Mouse (Mus musculus) hindbrain, postnatal 0 days (tissue): ENCODE measurements around the gene Gucy2g. TPM values are rescaled to one million over a fixed set of nuclear protein-coding genes. Genes with fewer than 3 reads are reported as not detected.

ENCODE experiments used
- ATAC-seq: fragments of 200-750 bp; cut with Nextera tagmentation; 2 replicates; pipeline ENCODE4 v1.8.0; 2017; ENCODE audit warnings: mild to moderate bottlenecking, moderate TSS enrichment, moderate library complexity
- DNase-seq: peaks from one replicate; pipeline ENCODE4 v3.0.0-alpha.2; 2015; ENCODE audit warnings: low spot score
- H3K27ac ChIP-seq: fragments of 300-500 bp; sonication (generic); 2 replicates; pipeline ENCODE4 v1.5.1; 2014; ENCODE audit warnings: mild to moderate bottlenecking
- H3K27me3 ChIP-seq: fragments of 300-500 bp; sonication (generic); 2 replicates; pipeline ENCODE4 v1.6.1; 2014; ENCODE audit warnings: low read length, mixed read lengths; ENCODE audit not compliant: insufficient read depth
- H3K36me3 ChIP-seq: fragments of 300-500 bp; sonication (generic); 2 replicates; pipeline ENCODE4 v1.6.1; 2014; ENCODE audit warnings: low read length, mixed read lengths; ENCODE audit not compliant: insufficient read depth
- H3K4me1 ChIP-seq: fragments of 300-500 bp; sonication (generic); 2 replicates; pipeline ENCODE4 v1.6.1; 2014; ENCODE audit warnings: antibody characterized with exemption, low read length, mixed read lengths; ENCODE audit not compliant: insufficient read depth
- H3K4me2 ChIP-seq: fragments of 300-500 bp; sonication (generic); 2 replicates; pipeline ENCODE4 v1.6.1; 2014; ENCODE audit warnings: low read depth, mild to moderate bottlenecking, low read length, moderate library complexity, mixed read lengths
- H3K4me3 ChIP-seq: fragments of 300-500 bp; sonication (generic); 2 replicates; pipeline ENCODE4 v1.5.1; 2014; ENCODE audit warnings: low read length
- H3K9ac ChIP-seq: fragments of 300-500 bp; sonication (generic); replicated peaks from 2 replicates; pipeline ENCODE4 v1.6.1; 2014; ENCODE audit warnings: mild to moderate bottlenecking, low read length, moderate library complexity, mixed read lengths
- H3K9me3 ChIP-seq: fragments of 300-500 bp; sonication (generic); 2 replicates; pipeline ENCODE4 v1.6.1; 2016; ENCODE audit warnings: low read length, mixed read lengths
- CTCF ChIP-seq: IDR thresholded peaks from 2 replicates; pipeline ENCODE4 v1.5.1; 2016; ENCODE audit warnings: antibody characterized with exemption, control low read depth, low read depth
- WGBS: fragments of 180-500 bp; shearing (Covaris S2); extraction: QIAGEN DNeasy Blood & Tissue Kit; methylation state at CpG from one replicate; pipeline ENCODE4 v1.1.7; 2014; 5-methylcytosine and 5-hydroxymethylcytosine counted together
- polyA plus RNA-seq: library from polyadenylated mRNA; unstranded; fragments of >200 nt; fragmentation: Nextera tagmentation; extraction: Ambion mirVana; gene quantifications from 2 replicates; pipeline ENCODE4 v1.2.1, GENCODE M21; 2015
- total RNA-seq: library from RNA; depleted of rRNA; stranded (reverse); fragments of >200 nt; gene quantifications from 2 replicates; pipeline ENCODE4 v1.2.3, GENCODE M21; 2014; rRNA removed

Gene Gucy2g
- total RNA-seq (not detected in 2 replicates), polyA plus RNA-seq (0.09 and 0.10 TPM in 2 replicates)

GRCm38 (mm10) chr19:55241186-55241645 is at the start of gene Gucy2g:
Gucy2g (minus strand) TSS chr19:55241236.
- no peak within 1 kb of the TSS for H3K4me2 ChIP-seq
- no peaks in the 10 kb centered on the region for H3K9me3 ChIP-seq
- no peak within 1 kb of the TSS for H3K27ac ChIP-seq
- H3K4me3 ChIP-seq: no peak within 1 kb of the TSS
- no peaks in the 10 kb centered on the region for H3K27me3 ChIP-seq
- WGBS: 72% methylated on average over 6 of the region's 6 CpGs
- no peak for ATAC-seq
- H3K4me1 ChIP-seq: 0 out of 2 replicates have a peak, but pooled peaks cover 5% of the 10 kb centered on the region
- no peaks in the 10 kb centered on the region for H3K36me3 ChIP-seq
- no peak for TF ChIP-seq CTCF
- no peak for DNase-seq
- H3K9ac ChIP-seq: no peak within 1 kb of the TSS

- H3K4me1 ChIP-seq: no peaks in the 10 kb centered on the region
- H3K27me3 ChIP-seq: no peaks in the 10 kb centered on the region
- no peak overlapping the region for H3K27ac ChIP-seq
- H3K4me2 ChIP-seq: no peak overlapping the region
- peaks cover 2% of the 10 kb centered on the region; the same call in 1 of the 2 replicates for H3K36me3 ChIP-seq
- no peak for TF ChIP-seq CTCF
- H3K4me3 ChIP-seq: no peak overlapping the region
- H3K9me3 ChIP-seq: no peaks in the 10 kb centered on the region
- DNase-seq (no peak), ATAC-seq (no peak)
- no peak overlapping the region for H3K9ac ChIP-seq
Measured at GRCm38 (mm10) chr19:55288974-55289373, 47.9 kb upstream of the Gucy2g start.

DNA sequence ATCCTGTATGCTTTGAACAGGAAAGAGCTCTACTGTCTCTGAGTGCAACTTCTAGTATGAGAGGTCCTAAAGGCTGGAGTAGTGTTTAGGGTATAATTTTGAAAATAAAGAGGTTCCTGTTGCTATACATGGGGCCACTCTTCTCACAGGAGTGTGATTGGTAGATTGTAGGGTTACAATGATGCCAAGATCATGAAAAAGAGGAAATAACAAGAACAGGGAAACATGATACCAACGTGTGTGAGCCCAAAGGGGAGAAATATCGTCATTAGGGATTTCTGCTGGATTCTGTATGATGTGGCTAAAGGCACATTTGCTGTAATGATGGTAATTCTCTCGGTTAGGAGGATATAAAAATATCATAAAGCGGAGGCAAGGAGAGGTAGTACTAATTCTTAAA is 45.0 kb upstream of the Gucy2g start:
- no peak overlapping the region for H3K9ac ChIP-seq
- DNase-seq (no peak), ATAC-seq (no peak)
- no peak overlapping the region for H3K4me2 ChIP-seq
- TF ChIP-seq CTCF: no peak
- no peaks in the 10 kb centered on the region for H3K9me3 ChIP-seq
- peaks cover 3% of the 10 kb centered on the region; the same call in 1 of the 2 replicates for H3K36me3 ChIP-seq
- 95% methylated on average over 4 of the region's 4 CpGs for WGBS
- no peaks in the 10 kb centered on the region for H3K27me3 ChIP-seq
- H3K4me1 ChIP-seq: no peaks in the 10 kb centered on the region
- no peak overlapping the region for H3K4me3 ChIP-seq
- no peak overlapping the region for H3K27ac ChIP-seq

GRCm38 (mm10) chr19:55284093-55284492 is 43.1 kb upstream of the Gucy2g start:
- WGBS: 94% methylated on average over 4 of the region's 4 CpGs
- no peak for TF ChIP-seq CTCF
- ATAC-seq: no peak
- Histone ChIP-seq H3K4me2 (no peak overlapping the region), H3K4me3 (no peak overlapping the region), H3K36me3 (peaks cover 9% of the 10 kb centered on the region; the same call in 1 of the 2 replicates), H3K9ac (no peak overlapping the region), H3K9me3 (no peaks in the 10 kb centered on the region), H3K27ac (no peak overlapping the region), H3K4me1 (no peaks in the 10 kb centered on the region), H3K27me3 (no peaks in the 10 kb centered on the region)
- no peak for DNase-seq

- TF ChIP-seq CTCF: no peak
- H3K4me1 ChIP-seq: no peaks in the 10 kb centered on the region
- WGBS: 91% methylated on average over 3 of the region's 3 CpGs
- no peak overlapping the region for H3K4me2 ChIP-seq
- no peak overlapping the region for H3K27ac ChIP-seq
- H3K27me3 ChIP-seq: no peaks in the 10 kb centered on the region
- no peak for DNase-seq
- no peak for ATAC-seq
- no peaks in the 10 kb centered on the region for H3K9me3 ChIP-seq
- H3K4me3 ChIP-seq: no peak overlapping the region
- peaks cover 5% of the 10 kb centered on the region; the same call in 1 of the 2 replicates for H3K36me3 ChIP-seq
- H3K9ac ChIP-seq: no peak overlapping the region
Measured at GRCm38 (mm10) chr19:55276770-55277169, 35.7 kb upstream of the Gucy2g start.

GRCm38 (mm10) chr19:55276100-55276499 is 35.1 kb upstream of the Gucy2g start:
- Histone ChIP-seq H3K4me1 (no peaks in the 10 kb centered on the region), H3K9me3 (no peaks in the 10 kb centered on the region), H3K9ac (no peak overlapping the region), H3K36me3 (peaks cover 5% of the 10 kb centered on the region; the same call in 1 of the 2 replicates), H3K27ac (no peak overlapping the region), H3K4me3 (no peak overlapping the region), H3K4me2 (no peak overlapping the region), H3K27me3 (no peaks in the 10 kb centered on the region)
- ATAC-seq (no peak), DNase-seq (no peak)
- 87% methylated on average over 4 of the region's 4 CpGs for WGBS
- TF ChIP-seq CTCF: no peak

GRCm38 (mm10) chr19:55273340-55273739 is 32.3 kb upstream of the Gucy2g start:
- Histone ChIP-seq H3K9me3 (no peaks in the 10 kb centered on the region), H3K36me3 (no peaks in the 10 kb centered on the region), H3K27ac (no peak overlapping the region), H3K4me3 (no peak overlapping the region), H3K4me2 (no peak overlapping the region), H3K4me1 (no peaks in the 10 kb centered on the region), H3K27me3 (no peaks in the 10 kb centered on the region), H3K9ac (no peak overlapping the region)
- no peak for TF ChIP-seq CTCF
- ATAC-seq (no peak), DNase-seq (no peak)
- 83% methylated on average over 6 of the region's 6 CpGs for WGBS
